Mouse (Mus musculus) bone marrow macrophage, adult 2 months (primary cell): Measurements from ENCODE around the gene Crtam.

Experiments
- CTCF ChIP-seq: IDR thresholded peaks from 2 replicates; pipeline ENCODE4 v1.5.1; 2012; ENCODE audit warnings: low read depth, mild to moderate bottlenecking, low read length, moderate library complexity
- POLR2A ChIP-seq: IDR thresholded peaks from 2 replicates; pipeline ENCODE4 v1.6.1; 2012; ENCODE audit warnings: mild to moderate bottlenecking, low read depth, low read length, borderline replicate concordance

DNA sequence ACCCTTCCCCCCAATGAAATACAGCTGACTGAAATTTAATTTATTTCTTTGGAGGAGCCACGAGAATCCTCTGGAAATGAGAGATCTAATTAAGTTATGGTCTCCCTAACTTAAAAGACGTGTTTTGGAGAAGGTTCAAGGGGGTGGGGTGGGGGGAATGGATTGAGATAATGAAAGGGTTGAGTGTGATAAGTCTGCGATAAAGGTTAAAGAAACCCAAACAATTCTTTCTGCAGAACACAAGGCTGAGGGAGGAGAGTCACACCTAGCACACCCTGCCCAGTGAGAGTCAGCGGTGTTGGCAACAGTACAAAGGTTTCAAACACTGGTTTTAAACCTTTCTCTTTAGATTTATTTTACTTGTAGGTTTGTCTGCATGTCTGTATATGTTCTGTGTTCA lies 49.0 kb upstream of the Crtam start:
- TF ChIP-seq POLR2A: no peak
- no peak for TF ChIP-seq CTCF
